Mouse (Mus musculus): Measurements from ENCODE around the gene Ina. TPM values are rescaled to one million over a fixed set of nuclear protein-coding genes. Genes with fewer than 3 reads are reported as not detected.
"Not testable (repeated sequence)": the region's sequence is repeated elsewhere in the genome, so short reads cannot be mapped to it uniquely, and the experiment has no call there.

Gene Ina
- polyA plus RNA-seq, 1 experiment = 124 TPM

DNA sequence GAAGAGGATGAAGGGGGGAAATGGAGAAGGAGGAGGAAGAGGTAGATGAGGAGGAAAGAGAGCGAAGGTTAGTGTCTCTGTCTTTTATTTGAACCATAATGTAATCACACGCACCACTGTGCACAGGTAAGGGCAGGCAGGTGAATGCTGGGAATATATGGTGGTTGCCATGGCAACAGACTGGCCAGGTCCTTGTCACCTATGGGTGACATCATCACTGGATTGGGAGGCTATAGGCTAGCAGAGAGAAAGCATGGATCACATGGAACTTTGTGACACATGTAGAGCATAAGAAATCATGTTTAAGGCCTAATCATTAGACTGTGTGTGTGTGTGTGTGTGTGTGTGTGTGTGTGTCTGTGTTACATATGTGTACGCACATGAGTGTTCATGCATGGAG, 42.3 kb upstream of the Ina start:
- Histone ChIP-seq H3K27ac (ENCODE audit: insufficient read depth, low read length) (no peak overlapping the region), H3K4me1 (ENCODE audit: control insufficient read depth, insufficient read depth, low read length) (peaks cover 12% of the 10 kb centered on the region), H3K4me3 (ENCODE audit: insufficient read depth, low read length) (no peak overlapping the region)
- TF ChIP-seq POLR2A (IDR thresholded peaks at IDR 0.05; ENCODE audit: extremely low read depth, insufficient read depth, low read length) (no peak), CTCF (IDR thresholded peaks at IDR 0.05; ENCODE audit: extremely low read depth, insufficient read depth, low read length) (no peak)

GRCm38 (mm10) chr19:46975565-46975964, 38.9 kb upstream of the Ina start:
- Histone ChIP-seq H3K4me1 (ENCODE audit: control insufficient read depth, insufficient read depth, low read length) (peaks cover 5% of the 10 kb centered on the region), H3K27ac (ENCODE audit: insufficient read depth, low read length) (no peak overlapping the region), H3K4me3 (ENCODE audit: insufficient read depth, low read length) (no peak overlapping the region)
- no peak for TF ChIP-seq CTCF (IDR thresholded peaks at IDR 0.05; ENCODE audit: extremely low read depth, insufficient read depth, low read length)
- no peak for TF ChIP-seq POLR2A (IDR thresholded peaks at IDR 0.05; ENCODE audit: extremely low read depth, insufficient read depth, low read length)

DNA sequence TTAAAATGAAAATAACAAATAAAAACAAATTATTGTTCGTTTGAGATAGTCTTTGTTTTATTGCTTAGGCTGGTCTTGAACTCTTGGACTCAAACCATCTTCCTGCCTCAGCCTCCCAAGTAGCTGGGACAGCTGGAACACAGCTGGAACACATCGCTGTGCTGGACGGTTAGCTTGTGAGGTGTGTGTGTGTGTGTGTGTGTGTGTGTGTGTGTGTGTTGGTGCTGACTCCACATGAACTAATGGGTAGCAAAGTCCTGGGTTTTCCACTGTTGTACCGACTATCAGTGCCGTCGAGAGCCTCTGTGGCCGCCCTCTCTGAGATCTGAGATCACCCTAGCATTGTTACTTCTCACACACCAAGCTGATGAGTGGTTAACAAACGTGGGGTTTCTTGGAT, 38.5 kb upstream of the Ina start:
- no peak overlapping the region for H3K27ac ChIP-seq (ENCODE audit: insufficient read depth, low read length)
- H3K4me1 ChIP-seq (ENCODE audit: control insufficient read depth, insufficient read depth, low read length) = peaks cover 5% of the 10 kb centered on the region
- TF ChIP-seq POLR2A (IDR thresholded peaks at IDR 0.05; ENCODE audit: extremely low read depth, insufficient read depth, low read length) (no peak), CTCF (IDR thresholded peaks at IDR 0.05; ENCODE audit: extremely low read depth, insufficient read depth, low read length) (no peak)
- no peak overlapping the region for H3K4me3 ChIP-seq (ENCODE audit: insufficient read depth, low read length)

DNA sequence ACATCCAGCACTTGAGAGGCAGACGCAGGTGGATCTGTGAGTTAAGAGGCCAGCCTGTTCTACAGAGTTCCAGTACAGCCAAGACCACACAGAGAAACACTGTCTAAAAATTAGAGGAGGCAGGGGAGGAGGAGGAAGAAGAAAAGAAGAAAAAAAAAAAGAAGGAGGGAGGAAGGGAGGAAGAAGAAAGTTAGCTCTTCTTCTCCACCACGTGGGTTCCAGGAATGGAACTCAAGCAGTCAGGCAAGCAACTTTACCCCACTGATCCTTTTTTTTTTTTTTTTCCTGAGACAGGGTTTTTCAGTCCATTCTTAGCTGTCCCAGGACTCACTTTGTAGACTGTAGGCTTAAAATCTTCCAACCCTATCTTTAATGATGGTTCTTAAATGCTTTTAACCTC, 37.8 kb upstream of the Ina start:
- Histone ChIP-seq H3K4me3 (ENCODE audit: insufficient read depth, low read length) (no peak overlapping the region), H3K4me1 (ENCODE audit: control insufficient read depth, insufficient read depth, low read length) (no peaks in the 10 kb centered on the region; the same call in 1 of the 2 replicates), H3K27ac (ENCODE audit: insufficient read depth, low read length) (no peak overlapping the region)
- TF ChIP-seq CTCF (IDR thresholded peaks at IDR 0.05; ENCODE audit: extremely low read depth, insufficient read depth, low read length) (no peak), POLR2A (IDR thresholded peaks at IDR 0.05; ENCODE audit: extremely low read depth, insufficient read depth, low read length) (no peak)

DNA sequence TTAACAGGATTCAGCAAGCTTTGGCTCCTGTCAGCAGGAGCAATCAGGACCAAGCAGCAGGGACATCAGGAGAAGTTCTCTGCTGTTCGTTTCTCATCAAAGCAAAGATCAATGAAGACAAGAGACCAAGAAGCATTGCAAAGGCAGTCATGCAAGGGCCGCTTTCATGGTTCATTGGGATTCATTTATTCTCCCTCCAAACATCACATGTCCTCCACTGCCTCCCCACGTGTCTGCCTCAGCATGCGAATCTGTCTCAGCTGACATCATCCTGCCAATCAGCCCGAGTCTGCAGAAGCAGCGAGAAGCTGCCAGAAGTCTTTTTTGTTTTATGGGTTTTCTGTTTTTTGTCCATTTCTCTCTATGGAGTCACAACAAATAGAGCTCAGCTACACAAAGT, 37.0 kb upstream of the Ina start:
- Histone ChIP-seq H3K4me1 (ENCODE audit: control insufficient read depth, insufficient read depth, low read length) (peaks cover 3% of the 10 kb centered on the region; the same call in 1 of the 2 replicates), H3K27ac (ENCODE audit: insufficient read depth, low read length) (no peak overlapping the region), H3K4me3 (ENCODE audit: insufficient read depth, low read length) (no peak overlapping the region)
- TF ChIP-seq CTCF (IDR thresholded peaks at IDR 0.05; ENCODE audit: extremely low read depth, insufficient read depth, low read length) (no peak), POLR2A (IDR thresholded peaks at IDR 0.05; ENCODE audit: extremely low read depth, insufficient read depth, low read length) (no peak)

GRCm38 (mm10) chr19:46978069-46978468, 36.4 kb upstream of the Ina start:
- not testable (repeated sequence) for H3K4me1 ChIP-seq (ENCODE audit: control insufficient read depth, insufficient read depth, low read length); H3K27ac ChIP-seq (ENCODE audit: insufficient read depth, low read length); H3K4me3 ChIP-seq (ENCODE audit: insufficient read depth, low read length)

DNA sequence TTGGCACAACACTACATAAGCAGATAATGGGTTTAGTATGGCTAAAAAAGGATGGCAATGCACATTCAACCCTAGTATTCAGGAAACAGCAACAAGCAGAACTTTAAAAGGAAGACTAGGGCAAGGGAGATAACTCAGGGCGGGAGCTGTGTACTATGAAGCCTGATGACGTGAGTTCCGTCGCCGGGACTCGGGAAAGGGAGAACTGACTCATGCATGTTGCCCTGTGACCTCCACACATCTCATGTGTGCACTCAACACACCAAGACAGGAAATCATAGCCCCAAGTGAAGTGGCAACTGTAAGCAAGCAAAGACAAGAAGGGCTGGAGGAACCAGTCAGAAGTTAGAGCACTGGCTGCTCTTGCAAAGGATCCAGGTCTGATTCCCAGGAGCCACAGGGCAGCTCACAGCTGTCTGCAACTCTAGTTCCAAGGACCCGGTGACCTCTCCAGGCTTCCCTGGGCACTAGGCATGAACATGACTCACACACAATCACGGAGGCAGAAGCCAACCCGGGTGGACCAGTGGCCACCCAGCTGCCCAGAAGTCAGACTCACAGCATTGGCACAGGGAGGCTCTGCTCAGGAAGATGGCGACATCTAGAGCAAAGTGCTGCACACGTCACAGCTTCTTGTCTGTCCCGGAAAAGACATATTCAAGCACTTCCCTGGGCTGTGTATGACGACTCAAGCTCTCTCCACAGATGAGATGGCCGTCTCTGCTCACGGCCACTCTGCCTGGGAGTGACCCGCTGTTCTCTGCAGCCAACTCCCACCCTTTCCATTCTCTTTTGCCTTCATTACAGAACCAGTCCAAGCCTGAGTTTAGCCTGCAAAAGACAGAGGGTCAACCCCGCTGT, 35.3 kb upstream of the Ina start:
- Histone ChIP-seq H3K4me1 (ENCODE audit: control insufficient read depth, insufficient read depth, low read length) (peaks cover 3% of the 10 kb centered on the region; the same call in 1 of the 2 replicates), H3K27ac (ENCODE audit: insufficient read depth, low read length) (no peak overlapping the region), H3K4me3 (ENCODE audit: insufficient read depth, low read length) (no peak overlapping the region)
- TF ChIP-seq CTCF (IDR thresholded peaks at IDR 0.05; ENCODE audit: extremely low read depth, insufficient read depth, low read length) (no peak), POLR2A (IDR thresholded peaks at IDR 0.05; ENCODE audit: extremely low read depth, insufficient read depth, low read length) (no peak)

- Histone ChIP-seq H3K4me3 (ENCODE audit: insufficient read depth, low read length) (no peak overlapping the region), H3K27ac (ENCODE audit: insufficient read depth, low read length) (no peak overlapping the region), H3K4me1 (ENCODE audit: control insufficient read depth, insufficient read depth, low read length) (peaks cover 3% of the 10 kb centered on the region; the same call in 1 of the 2 replicates)
- TF ChIP-seq CTCF (IDR thresholded peaks at IDR 0.05; ENCODE audit: extremely low read depth, insufficient read depth, low read length) (no peak), POLR2A (IDR thresholded peaks at IDR 0.05; ENCODE audit: extremely low read depth, insufficient read depth, low read length) (no peak)
These were observed 34.8 kb upstream of the Ina start for GRCm38 (mm10) chr19:46979781-46980105.

GRCm38 (mm10) chr19:46981462-46981861, 33.0 kb upstream of the Ina start:
- TF ChIP-seq POLR2A (IDR thresholded peaks at IDR 0.05; ENCODE audit: extremely low read depth, insufficient read depth, low read length) (no peak), CTCF (IDR thresholded peaks at IDR 0.05; ENCODE audit: extremely low read depth, insufficient read depth, low read length) (no peak)
- Histone ChIP-seq H3K27ac (ENCODE audit: insufficient read depth, low read length) (no peak overlapping the region), H3K4me3 (ENCODE audit: insufficient read depth, low read length) (no peak overlapping the region), H3K4me1 (ENCODE audit: control insufficient read depth, insufficient read depth, low read length) (peaks cover 3% of the 10 kb centered on the region; the same call in 1 of the 2 replicates)

- no peak overlapping the region for H3K27ac ChIP-seq (ENCODE audit: insufficient read depth, low read length)
- no peak overlapping the region for H3K4me3 ChIP-seq (ENCODE audit: insufficient read depth, low read length)
- H3K4me1 ChIP-seq (ENCODE audit: control insufficient read depth, insufficient read depth, low read length) = peaks cover 3% of the 10 kb centered on the region; the same call in 1 of the 2 replicates
- TF ChIP-seq CTCF (IDR thresholded peaks at IDR 0.05; ENCODE audit: extremely low read depth, insufficient read depth, low read length) = no peak
- no peak for TF ChIP-seq POLR2A (IDR thresholded peaks at IDR 0.05; ENCODE audit: extremely low read depth, insufficient read depth, low read length)
These were observed 31.0 kb upstream of the Ina start for GRCm38 (mm10) chr19:46983352-46983965.
